Mouse (Mus musculus) common myeloid progenitor, adult 5-6 weeks (primary cell): ENCODE measurements around the gene Lactb. TPM values are rescaled to one million over a fixed set of nuclear protein-coding genes. Genes with fewer than 3 reads are reported as not detected.
"Not testable (repeated sequence)": the region's sequence is repeated elsewhere in the genome, so short reads cannot be mapped to it uniquely, and the experiment has no call there.

ENCODE experiments used
- ATAC-seq: replicated peaks from 2 replicates; pipeline ENCODE4 v1.8.0; 2016; ENCODE audit warnings: low read depth, mild to moderate bottlenecking, moderate TSS enrichment, inconsistent platforms; ENCODE audit not compliant: poor library complexity, severe bottlenecking
- total RNA-seq: library from RNA; stranded (forward); fragments of 200-1000, 187-1606 nt; gene quantifications from 2 replicates; pipeline ENCODE4 v1.2.3, GENCODE M21; 2017

Gene Lactb
- total RNA-seq, 1 experiment from 2014 or later, result 21.4 TPM

GRCm38 (mm10) chr9:66927696-66928402 lies 47.4 kb downstream of the Lactb start:
- ATAC-seq, result no peak

- ATAC-seq, result no peak
Measured at GRCm38 (mm10) chr9:66925853-66926252, 49.4 kb downstream of the Lactb start.

GRCm38 (mm10) chr9:66922076-66922475 lies 53.2 kb downstream of the Lactb start:
- no peak for ATAC-seq

- no peak for ATAC-seq
Measured at GRCm38 (mm10) chr9:66920488-66921279, 54.6 kb downstream of the Lactb start.

GRCm38 (mm10) chr9:66919981-66920380 lies 55.3 kb downstream of the Lactb start:
- ATAC-seq, result no peak

- peak; percentile 80 for ATAC-seq
Measured at GRCm38 (mm10) chr9:66919382-66919971, 55.8 kb downstream of the Lactb start, which contains the start of gene Rab8b. Gene Rab8b (minus strand): TSS chr9:66919687.

- no peak for ATAC-seq
Measured at GRCm38 (mm10) chr9:66918672-66919330, 56.5 kb downstream of the Lactb start.

GRCm38 (mm10) chr9:66917892-66918255 lies 57.4 kb downstream of the Lactb start:
- no peak for ATAC-seq

- no peak for ATAC-seq
Measured at GRCm38 (mm10) chr9:66917216-66917891, 57.9 kb downstream of the Lactb start.

GRCm38 (mm10) chr9:66915869-66916785 lies 59.2 kb downstream of the Lactb start:
- peak; percentile 20 for ATAC-seq

GRCm38 (mm10) chr9:66915401-66915800 lies 59.9 kb downstream of the Lactb start:
- peak; percentile 53 for ATAC-seq

- no peak for ATAC-seq
Measured at GRCm38 (mm10) chr9:66914540-66914939, 60.7 kb downstream of the Lactb start.

GRCm38 (mm10) chr9:66913254-66913934 lies 61.9 kb downstream of the Lactb start:
- ATAC-seq, result not testable (repeated sequence)

GRCm38 (mm10) chr9:66912304-66912703 lies 63.0 kb downstream of the Lactb start:
- ATAC-seq, result no peak

- ATAC-seq, result no peak
Measured at GRCm38 (mm10) chr9:66910677-66911076, 64.6 kb downstream of the Lactb start.

GRCm38 (mm10) chr9:66909922-66910321 lies 65.4 kb downstream of the Lactb start:
- no peak for ATAC-seq

- ATAC-seq, result peak; percentile 58
Measured at GRCm38 (mm10) chr9:66907746-66908397, 67.4 kb downstream of the Lactb start.

GRCm38 (mm10) chr9:66907126-66907525 lies 68.2 kb downstream of the Lactb start:
- no peak for ATAC-seq
